Mouse (Mus musculus) urinary bladder, postnatal 4 days (tissue): ENCODE data around the gene Fcrlb.
"Not testable (repeated sequence)": the region's sequence is repeated elsewhere in the genome, so short reads cannot be mapped to it uniquely, and the experiment has no call there.

Experiments
- DNase-seq, 2 experiments: peaks; one replicate each; pipeline ENCODE4 v3.0.0; 2021 to 2022; ENCODE audit warnings: low spot score in 2 of 2

Gene Fcrlb

GRCm38 (mm10) chr1:170912891-170913615, at the start of gene Fcrlb:
Fcrlb (minus strand) TSS chr1:170912941.
- DNase-seq, result no peak

- DNase-seq, result no peak
Observed at GRCm38 (mm10) chr1:170962301-170962700, 49.6 kb upstream of the Fcrlb start.

- no peak for DNase-seq
Observed at GRCm38 (mm10) chr1:170961101-170961500, 48.4 kb upstream of the Fcrlb start.

GRCm38 (mm10) chr1:170959791-170960190, 47.0 kb upstream of the Fcrlb start:
- DNase-seq, result no peak

- no peak for DNase-seq
Observed at GRCm38 (mm10) chr1:170958225-170958624, 45.5 kb upstream of the Fcrlb start.

GRCm38 (mm10) chr1:170953192-170953591, 40.5 kb upstream of the Fcrlb start:
- DNase-seq, result no peak

GRCm38 (mm10) chr1:170950772-170951171, 38.0 kb upstream of the Fcrlb start:
- no peak for DNase-seq

GRCm38 (mm10) chr1:170944908-170945307, 32.2 kb upstream of the Fcrlb start:
- DNase-seq, result not testable (repeated sequence)

- DNase-seq, result not testable (repeated sequence)
Observed at GRCm38 (mm10) chr1:170944151-170944550, 31.4 kb upstream of the Fcrlb start.

- DNase-seq, result no peak
Observed at GRCm38 (mm10) chr1:170939255-170939654, 26.5 kb upstream of the Fcrlb start.

- no peak for DNase-seq
Observed at GRCm38 (mm10) chr1:170934383-170934782, 21.6 kb upstream of the Fcrlb start.

GRCm38 (mm10) chr1:170933940-170934339, 21.2 kb upstream of the Fcrlb start:
- no peak for DNase-seq

GRCm38 (mm10) chr1:170933386-170933920, 20.7 kb upstream of the Fcrlb start:
- peak in 1 of 2 experiments; percentile 10 for DNase-seq

GRCm38 (mm10) chr1:170932043-170932442, 19.3 kb upstream of the Fcrlb start:
- no peak for DNase-seq

- no peak for DNase-seq
Observed at GRCm38 (mm10) chr1:170929245-170929644, 16.5 kb upstream of the Fcrlb start.

GRCm38 (mm10) chr1:170928467-170928866, 15.7 kb upstream of the Fcrlb start:
- DNase-seq, result no peak

- DNase-seq, result no peak
Observed at GRCm38 (mm10) chr1:170927378-170927777, 14.6 kb upstream of the Fcrlb start, which contains the start of gene Fcrla. Fcrla (minus strand) TSS chr1:170927583.

GRCm38 (mm10) chr1:170926941-170927340, 14.2 kb upstream of the Fcrlb start:
- no peak for DNase-seq

- no peak for DNase-seq
Observed at GRCm38 (mm10) chr1:170924485-170924884, 11.7 kb upstream of the Fcrlb start.

- no peak for DNase-seq
Observed at GRCm38 (mm10) chr1:170919308-170919707, 6.6 kb upstream of the Fcrlb start.

- DNase-seq, result no peak
Observed at GRCm38 (mm10) chr1:170915657-170916056, 2.9 kb upstream of the Fcrlb start.

- DNase-seq, result no peak
Observed at GRCm38 (mm10) chr1:170911907-170912660, 657 bp downstream of the Fcrlb start.

GRCm38 (mm10) chr1:170908341-170908740, 4.4 kb downstream of the Fcrlb start:
- DNase-seq, result no peak
